Mouse (Mus musculus): ENCODE results near the gene Sez6l2. TPM values are rescaled to one million over a fixed set of nuclear protein-coding genes. Genes with fewer than 3 reads are reported as not detected.

The Sez6l2 gene
- polyA plus RNA-seq, 1 experiment from 2014 or later, result 1.9 TPM

DNA sequence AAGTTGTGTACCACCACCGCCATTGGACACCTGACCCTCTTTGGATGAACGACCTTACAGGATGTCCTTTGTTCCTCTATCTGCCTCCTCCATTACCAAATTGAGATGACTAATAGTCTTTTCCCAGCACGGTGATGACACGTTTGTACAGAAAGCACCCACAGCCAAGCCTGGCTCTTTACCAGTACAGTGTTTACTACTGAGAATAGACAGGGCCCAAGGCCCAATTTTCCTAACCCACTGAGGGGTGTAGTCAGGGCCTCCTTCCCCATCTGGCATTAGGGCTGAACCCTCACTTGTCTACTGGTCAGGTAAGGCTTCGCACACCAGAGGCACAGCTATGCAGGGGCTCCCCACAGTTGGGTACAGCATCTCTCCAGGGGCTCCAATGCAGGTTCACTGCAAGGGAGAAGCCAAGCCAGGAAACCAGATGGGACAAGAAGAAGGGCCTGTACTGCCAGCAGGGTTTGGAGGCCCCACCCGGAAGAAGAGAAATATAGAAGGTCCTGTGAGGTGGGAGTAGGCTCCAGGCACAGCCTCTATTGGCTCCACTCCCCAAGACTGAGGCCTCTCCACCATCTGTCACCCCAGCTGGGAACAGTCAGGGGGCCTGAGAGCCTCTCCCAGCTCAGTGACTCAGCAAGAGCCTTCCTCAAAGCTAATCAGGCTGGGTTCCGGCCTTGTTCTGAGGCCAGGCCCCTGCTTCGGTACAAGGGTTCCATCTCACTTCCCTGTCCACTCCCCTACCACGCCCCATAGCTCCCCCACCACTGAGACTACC lies 58.1 kb downstream of the Sez6l2 start:
- H3K4me2 ChIP-seq (ENCODE audit: low read depth, low read length), result peak overlapping the region; percentile 19
- peak overlapping the region; percentile 37 for H3K9ac ChIP-seq (ENCODE audit: low read length)
- no peak overlapping the region for H3K4me3 ChIP-seq (replicated peaks; ENCODE audit: low read length)
- H3K4me1 ChIP-seq (ENCODE audit: control insufficient read depth, insufficient read depth, low read length), result peaks cover 20% of the 10 kb centered on the region
- H3K36me3 ChIP-seq (ENCODE audit: control insufficient read depth, insufficient read depth, low read length), result no peaks in the 10 kb centered on the region
- no peaks in the 10 kb centered on the region for H3K27me3 ChIP-seq (ENCODE audit: control insufficient read depth, insufficient read depth, low read length)
- ATAC-seq (ENCODE audit: insufficient read depth, low FRiP score), result peak; percentile 96
- H3K27ac ChIP-seq (ENCODE audit: low read length), result peak overlapping the region; percentile 86
- no peaks in the 10 kb centered on the region for H3K9me3 ChIP-seq (replicated peaks; ENCODE audit: control insufficient read depth, low read length)
- WGBS, result 28% methylated on average over 9 of the region's 9 CpGs

DNA sequence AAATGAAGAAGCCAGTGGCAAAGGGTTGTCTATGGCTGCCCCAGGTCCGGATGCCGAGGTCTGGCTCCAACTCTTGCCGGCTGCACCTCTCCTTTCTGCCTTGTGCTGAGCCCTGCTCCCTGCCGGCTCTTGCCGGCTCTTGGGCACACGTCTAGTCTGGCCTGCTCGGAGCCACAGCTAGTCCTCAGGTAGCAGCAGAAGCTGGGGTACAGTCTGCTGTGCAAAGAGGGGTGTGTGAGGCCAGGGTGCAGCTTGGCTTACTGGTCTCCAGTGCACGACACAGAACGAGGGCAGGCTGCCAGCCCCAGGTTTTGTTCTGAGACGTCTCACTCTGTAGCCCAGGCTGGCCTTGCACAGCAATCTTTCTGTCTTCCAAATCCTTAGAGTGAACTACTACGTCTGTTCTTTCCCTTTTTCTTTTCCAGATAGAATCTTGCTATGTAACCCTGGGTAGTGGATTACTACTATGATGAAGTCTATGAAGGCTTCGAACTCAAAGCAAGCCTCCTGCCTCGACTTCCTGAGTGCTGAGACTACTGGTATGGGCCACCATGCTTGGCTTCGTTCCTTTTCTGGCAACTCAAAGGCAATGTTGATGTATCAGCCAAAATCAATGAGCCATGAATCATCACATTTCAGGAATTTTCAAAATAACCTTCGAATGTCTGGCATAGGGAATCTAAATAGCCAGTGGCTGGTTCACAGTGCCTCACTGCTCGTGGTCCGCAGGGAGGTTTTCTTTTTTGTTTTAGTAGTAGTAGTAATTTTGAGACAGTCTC lies 59.1 kb downstream of the Sez6l2 start:
- H3K36me3 ChIP-seq (ENCODE audit: control insufficient read depth, insufficient read depth, low read length), result no peaks in the 10 kb centered on the region
- WGBS, result 77% methylated on average over 17 of the region's 17 CpGs
- no peaks in the 10 kb centered on the region for H3K27me3 ChIP-seq (ENCODE audit: control insufficient read depth, insufficient read depth, low read length)
- no peak overlapping the region for H3K4me3 ChIP-seq (replicated peaks; ENCODE audit: low read length)
- peaks cover 27% of the 10 kb centered on the region for H3K4me1 ChIP-seq (ENCODE audit: control insufficient read depth, insufficient read depth, low read length)
- H3K4me2 ChIP-seq (ENCODE audit: low read depth, low read length), result no peak overlapping the region
- no peaks in the 10 kb centered on the region for H3K9me3 ChIP-seq (replicated peaks; ENCODE audit: control insufficient read depth, low read length)
- no peak for ATAC-seq (ENCODE audit: insufficient read depth, low FRiP score)
- H3K9ac ChIP-seq (ENCODE audit: low read length), result peak overlapping the region; percentile 37; the same call in 1 of the 2 replicates
- peak overlapping the region; percentile 86 for H3K27ac ChIP-seq (ENCODE audit: low read length)

DNA sequence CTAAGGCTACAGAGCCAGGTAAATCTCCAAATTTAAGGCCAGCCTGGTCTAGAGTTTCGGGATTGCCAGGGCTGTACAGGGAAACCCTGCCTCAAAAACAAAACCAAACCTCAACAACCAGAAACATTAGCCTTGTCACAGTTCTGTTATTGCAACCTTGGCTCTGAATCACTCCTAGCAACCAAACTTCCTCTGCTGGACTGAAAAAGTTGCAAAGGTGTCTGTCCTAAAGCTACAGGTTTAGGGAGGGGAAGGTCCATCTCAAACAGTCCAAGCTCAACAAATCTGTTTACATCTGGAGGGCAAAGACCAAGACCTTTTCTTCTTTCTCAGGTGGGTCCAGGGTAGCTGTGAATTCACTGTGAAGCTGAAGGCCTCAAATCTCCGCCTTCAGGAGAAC lies 60.7 kb downstream of the Sez6l2 start:
- Histone ChIP-seq H3K27me3 (ENCODE audit: control insufficient read depth, insufficient read depth, low read length) (no peaks in the 10 kb centered on the region), H3K4me2 (ENCODE audit: low read depth, low read length) (no peak overlapping the region), H3K9me3 (replicated peaks; ENCODE audit: control insufficient read depth, low read length) (no peaks in the 10 kb centered on the region), H3K27ac (ENCODE audit: low read length) (no peak overlapping the region), H3K9ac (ENCODE audit: low read length) (no peak overlapping the region), H3K4me1 (ENCODE audit: control insufficient read depth, insufficient read depth, low read length) (peaks cover 39% of the 10 kb centered on the region), H3K36me3 (ENCODE audit: control insufficient read depth, insufficient read depth, low read length) (peaks cover 8% of the 10 kb centered on the region; the same call in 1 of the 2 replicates), H3K4me3 (replicated peaks; ENCODE audit: low read length) (no peak overlapping the region)
- WGBS, result 85% methylated on average over 2 of the region's 2 CpGs
- ATAC-seq (ENCODE audit: insufficient read depth, low FRiP score), result no peak

DNA sequence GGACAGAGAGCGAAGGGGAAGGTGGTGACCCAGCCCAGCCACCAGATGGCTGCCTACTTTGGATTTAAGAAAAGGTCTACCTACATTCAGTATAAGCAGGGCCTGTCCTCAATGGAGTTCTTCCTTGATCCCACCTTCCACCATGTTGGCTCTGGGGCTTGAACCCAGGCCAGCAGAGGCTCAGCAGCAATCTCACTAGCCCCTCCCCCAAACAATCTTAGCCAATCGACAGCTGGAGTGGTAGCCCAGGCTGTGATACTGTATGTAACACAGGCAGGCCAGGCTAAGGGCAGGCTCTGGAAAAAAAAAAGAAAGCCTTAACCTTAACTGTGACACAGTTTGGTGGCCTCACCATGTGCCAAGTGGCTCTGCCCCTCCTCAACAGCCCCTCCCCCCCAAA lies 61.4 kb downstream of the Sez6l2 start:
- no peaks in the 10 kb centered on the region for H3K27me3 ChIP-seq (ENCODE audit: control insufficient read depth, insufficient read depth, low read length)
- H3K4me1 ChIP-seq (ENCODE audit: control insufficient read depth, insufficient read depth, low read length), result peaks cover 37% of the 10 kb centered on the region
- 60% methylated on average over 2 of the region's 2 CpGs for whole genome bisulfite sequencing
- H3K4me2 ChIP-seq (ENCODE audit: low read depth, low read length), result no peak overlapping the region
- H3K36me3 ChIP-seq (ENCODE audit: control insufficient read depth, insufficient read depth, low read length), result peaks cover 8% of the 10 kb centered on the region; the same call in 1 of the 2 replicates
- H3K9me3 ChIP-seq (replicated peaks; ENCODE audit: control insufficient read depth, low read length), result no peaks in the 10 kb centered on the region
- no peak overlapping the region for H3K27ac ChIP-seq (ENCODE audit: low read length)
- no peak overlapping the region for H3K9ac ChIP-seq (ENCODE audit: low read length)
- H3K4me3 ChIP-seq (replicated peaks; ENCODE audit: low read length), result no peak overlapping the region
- no peak for ATAC-seq (ENCODE audit: insufficient read depth, low FRiP score)

DNA sequence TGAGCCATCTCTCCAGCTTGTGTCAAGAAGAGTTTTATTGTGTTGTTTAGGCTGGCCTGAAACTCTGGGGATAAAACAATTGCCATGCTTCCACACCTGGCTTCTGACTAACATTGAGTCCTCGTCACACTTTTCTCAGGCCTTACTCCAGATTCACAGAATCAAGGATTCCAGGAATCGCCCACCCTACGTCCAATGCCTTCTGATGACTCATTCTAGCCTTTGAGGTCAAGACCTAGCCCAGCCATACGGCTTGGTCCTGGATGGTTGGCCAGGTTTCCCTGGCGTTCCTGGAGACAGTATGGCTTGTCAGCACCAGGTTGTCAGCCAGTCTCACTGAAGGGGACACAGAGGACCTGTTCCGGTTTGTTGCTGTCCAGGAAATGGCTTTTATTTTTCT lies 62.0 kb downstream of the Sez6l2 start:
- no peaks in the 10 kb centered on the region for H3K9me3 ChIP-seq (replicated peaks; ENCODE audit: control insufficient read depth, low read length)
- H3K27me3 ChIP-seq (ENCODE audit: control insufficient read depth, insufficient read depth, low read length), result no peaks in the 10 kb centered on the region
- H3K4me1 ChIP-seq (ENCODE audit: control insufficient read depth, insufficient read depth, low read length), result peaks cover 37% of the 10 kb centered on the region
- 79% methylated on average over 6 of the region's 6 CpGs for WGBS
- no peak overlapping the region for H3K27ac ChIP-seq (ENCODE audit: low read length)
- H3K4me2 ChIP-seq (ENCODE audit: low read depth, low read length), result no peak overlapping the region
- no peak overlapping the region for H3K4me3 ChIP-seq (replicated peaks; ENCODE audit: low read length)
- ATAC-seq (ENCODE audit: insufficient read depth, low FRiP score), result no peak
- no peak overlapping the region for H3K9ac ChIP-seq (ENCODE audit: low read length)
- H3K36me3 ChIP-seq (ENCODE audit: control insufficient read depth, insufficient read depth, low read length), result peaks cover 8% of the 10 kb centered on the region; the same call in 1 of the 2 replicates

DNA sequence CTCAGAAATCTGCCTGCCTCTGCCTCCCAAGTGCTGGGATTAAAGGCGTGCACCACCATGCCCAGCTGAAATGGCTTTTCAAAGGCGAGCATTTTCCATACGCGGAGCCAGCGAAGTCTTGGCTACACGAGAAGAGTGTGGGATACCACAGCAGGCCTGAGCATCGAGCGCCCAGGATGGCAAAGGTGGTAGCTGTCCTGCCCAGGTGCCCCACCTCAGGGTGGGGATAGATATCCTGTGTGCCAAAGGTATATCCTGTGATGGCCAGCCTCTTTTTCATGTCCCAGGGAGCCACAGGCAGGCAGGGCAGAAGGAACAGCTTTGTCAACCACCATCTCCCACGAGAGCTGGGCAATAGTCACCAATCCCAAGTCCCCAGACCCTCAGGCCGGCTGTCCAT lies 62.5 kb downstream of the Sez6l2 start:
- Histone ChIP-seq H3K9me3 (replicated peaks; ENCODE audit: control insufficient read depth, low read length) (no peaks in the 10 kb centered on the region), H3K4me1 (ENCODE audit: control insufficient read depth, insufficient read depth, low read length) (peaks cover 42% of the 10 kb centered on the region), H3K27ac (ENCODE audit: low read length) (no peak overlapping the region), H3K27me3 (ENCODE audit: control insufficient read depth, insufficient read depth, low read length) (no peaks in the 10 kb centered on the region), H3K36me3 (ENCODE audit: control insufficient read depth, insufficient read depth, low read length) (peaks cover 8% of the 10 kb centered on the region; the same call in 1 of the 2 replicates), H3K9ac (ENCODE audit: low read length) (no peak overlapping the region), H3K4me2 (ENCODE audit: low read depth, low read length) (no peak overlapping the region), H3K4me3 (replicated peaks; ENCODE audit: low read length) (no peak overlapping the region)
- 96% methylated on average over 10 of the region's 10 CpGs for WGBS
- ATAC-seq (ENCODE audit: insufficient read depth, low FRiP score), result no peak

DNA sequence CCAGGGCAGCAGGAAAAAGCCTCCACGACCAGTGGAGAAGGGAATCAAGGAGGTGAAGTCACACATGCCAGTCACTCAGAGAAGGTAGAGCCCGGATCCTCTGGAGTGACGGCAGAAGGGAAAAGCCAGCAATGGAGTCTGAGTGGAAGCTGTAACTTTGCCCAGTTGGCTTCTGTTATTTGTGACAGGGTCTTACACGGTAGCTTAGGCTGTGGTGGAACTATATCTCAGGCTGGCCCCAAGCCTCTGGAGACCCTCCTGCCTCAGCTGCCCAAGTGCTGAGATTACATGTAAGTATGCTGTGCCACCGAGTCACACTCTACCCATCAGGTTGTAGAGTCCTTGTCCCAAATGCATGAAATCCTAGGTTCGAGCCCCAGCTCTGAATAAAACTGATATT lies 63.0 kb downstream of the Sez6l2 start:
- H3K4me2 ChIP-seq (ENCODE audit: low read depth, low read length), result peak overlapping the region; percentile 55
- ATAC-seq (ENCODE audit: insufficient read depth, low FRiP score), result no peak
- peaks cover 8% of the 10 kb centered on the region; the same call in 1 of the 2 replicates for H3K36me3 ChIP-seq (ENCODE audit: control insufficient read depth, insufficient read depth, low read length)
- H3K4me3 ChIP-seq (replicated peaks; ENCODE audit: low read length), result no peak overlapping the region
- H3K27me3 ChIP-seq (ENCODE audit: control insufficient read depth, insufficient read depth, low read length), result no peaks in the 10 kb centered on the region
- no peaks in the 10 kb centered on the region for H3K9me3 ChIP-seq (replicated peaks; ENCODE audit: control insufficient read depth, low read length)
- 95% methylated on average over 6 of the region's 6 CpGs for WGBS
- H3K9ac ChIP-seq (ENCODE audit: low read length), result no peak overlapping the region
- H3K4me1 ChIP-seq (ENCODE audit: control insufficient read depth, insufficient read depth, low read length), result peaks cover 44% of the 10 kb centered on the region
- no peak overlapping the region for H3K27ac ChIP-seq (ENCODE audit: low read length)

DNA sequence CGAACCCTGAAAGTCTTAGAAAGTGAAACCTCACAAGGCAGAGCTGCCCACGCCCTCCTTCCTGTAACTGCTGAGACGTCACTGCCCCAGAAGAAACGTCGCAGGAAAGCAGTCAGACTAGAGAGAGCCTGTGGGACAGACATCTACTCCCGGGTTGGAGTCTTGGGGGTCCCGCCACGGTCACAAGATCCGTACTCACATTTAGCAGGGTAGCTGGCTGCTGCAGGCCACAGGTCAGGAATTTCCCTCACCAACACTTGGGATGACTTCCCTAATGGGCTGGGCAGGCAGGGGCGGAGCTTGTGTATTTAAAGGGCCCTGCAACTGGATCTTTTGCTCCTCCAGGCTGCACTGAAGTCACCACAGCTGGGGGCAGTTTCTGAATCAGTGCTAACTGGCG lies 64.0 kb downstream of the Sez6l2 start, which contains the start of gene Mvp:
TSS of gene Mvp (minus strand) at position 302 of the 400 bp plus-strand sequence.
- ATAC-seq (ENCODE audit: insufficient read depth, low FRiP score), result no peak
- 20% methylated on average over 11 of the region's 11 CpGs for WGBS
- Histone ChIP-seq H3K4me3 (replicated peaks; ENCODE audit: low read length) (peak within 1 kb of the TSS; percentile 63), H3K27me3 (ENCODE audit: control insufficient read depth, insufficient read depth, low read length) (no peaks in the 10 kb centered on the region), H3K4me2 (ENCODE audit: low read depth, low read length) (peak within 1 kb of the TSS; percentile 85), H3K4me1 (ENCODE audit: control insufficient read depth, insufficient read depth, low read length) (peaks cover 46% of the 10 kb centered on the region), H3K9me3 (replicated peaks; ENCODE audit: control insufficient read depth, low read length) (no peaks in the 10 kb centered on the region), H3K9ac (ENCODE audit: low read length) (peak within 1 kb of the TSS; percentile 65), H3K36me3 (ENCODE audit: control insufficient read depth, insufficient read depth, low read length) (peaks cover 8% of the 10 kb centered on the region; the same call in 1 of the 2 replicates), H3K27ac (ENCODE audit: low read length) (peak within 1 kb of the TSS; percentile 70)

DNA sequence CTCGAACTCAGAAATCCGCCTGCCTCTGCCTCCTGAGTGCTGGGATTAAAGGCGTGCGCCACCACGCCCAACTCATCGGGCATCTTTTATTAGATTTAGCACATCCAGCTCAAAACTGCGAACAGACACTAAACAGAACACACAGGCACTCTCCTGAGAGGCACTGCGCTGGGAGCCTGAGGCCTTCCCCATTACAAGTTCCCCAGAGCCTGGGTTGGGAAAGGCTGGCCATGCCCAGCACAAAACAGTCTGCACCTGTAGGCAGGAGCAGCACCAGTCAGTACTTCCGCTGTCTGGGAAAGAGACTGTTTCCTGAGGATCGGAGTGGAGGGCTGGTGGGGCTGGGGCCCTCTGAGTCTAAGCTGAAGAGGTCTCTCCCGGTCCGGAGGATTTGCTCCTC lies 64.6 kb downstream of the Sez6l2 start:
- no peak overlapping the region for H3K4me2 ChIP-seq (ENCODE audit: low read depth, low read length)
- no peak overlapping the region for H3K27ac ChIP-seq (ENCODE audit: low read length)
- no peak overlapping the region; the same call in 1 of the 2 replicates for H3K9ac ChIP-seq (ENCODE audit: low read length)
- ATAC-seq (ENCODE audit: insufficient read depth, low FRiP score), result no peak
- WGBS, result 91% methylated on average over 12 of the region's 12 CpGs
- peak overlapping the region; percentile 60; the same call in 1 of the 2 replicates for H3K4me3 ChIP-seq (replicated peaks; ENCODE audit: low read length)
- peaks cover 50% of the 10 kb centered on the region for H3K4me1 ChIP-seq (ENCODE audit: control insufficient read depth, insufficient read depth, low read length)
- H3K27me3 ChIP-seq (ENCODE audit: control insufficient read depth, insufficient read depth, low read length), result no peaks in the 10 kb centered on the region
- H3K9me3 ChIP-seq (replicated peaks; ENCODE audit: control insufficient read depth, low read length), result no peaks in the 10 kb centered on the region
- H3K36me3 ChIP-seq (ENCODE audit: control insufficient read depth, insufficient read depth, low read length), result peaks cover 8% of the 10 kb centered on the region; the same call in 1 of the 2 replicates
